Mouse (Mus musculus): Measurements from ENCODE around the gene Grin2c.

Grin2c gene

DNA sequence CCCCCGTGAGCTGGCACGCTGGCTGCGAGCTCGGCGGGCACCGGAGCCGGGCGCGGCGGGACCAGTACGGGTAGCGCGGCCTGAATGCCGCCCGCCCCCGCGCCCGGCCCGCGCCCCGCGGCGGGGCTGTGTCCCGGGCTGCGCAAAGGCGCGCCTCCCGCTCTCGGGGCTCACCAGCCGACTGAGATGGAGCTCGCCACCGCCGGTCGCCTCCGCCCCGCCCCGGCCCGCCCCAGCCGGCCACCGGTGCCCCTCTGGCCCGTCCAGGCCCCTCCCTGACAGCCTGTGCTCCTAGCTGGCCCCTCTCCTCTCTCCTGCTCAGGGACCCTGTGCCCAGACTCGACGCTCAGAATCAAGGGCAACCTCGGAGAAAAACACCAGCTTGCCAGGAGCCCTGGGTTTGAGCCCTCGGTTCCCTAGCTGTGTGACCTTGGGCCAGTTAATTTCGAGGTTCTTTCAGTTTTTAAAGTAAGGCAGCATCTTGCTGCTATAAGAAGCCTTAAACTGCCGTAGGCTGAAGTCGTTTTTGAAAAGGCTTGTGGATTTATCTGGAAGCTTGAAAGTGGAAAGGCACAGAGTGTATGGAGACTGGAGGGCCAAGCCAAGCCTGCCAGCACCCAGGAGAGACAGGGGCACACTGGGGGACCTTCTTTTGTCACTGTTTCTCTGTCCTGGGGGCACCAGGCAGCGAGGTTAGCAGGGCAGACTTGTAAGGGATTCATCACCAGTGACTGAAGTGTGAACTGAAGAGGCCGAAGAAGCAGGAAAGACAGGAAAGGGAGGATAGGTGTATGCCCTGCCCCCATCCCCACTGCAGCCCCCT lies at the start of gene Grin2c:
TSS of gene Grin2c (minus strand) at position 183 of the 823 bp plus-strand sequence.
- no peak for DNase-seq (ENCODE audit: low read depth)

DNA sequence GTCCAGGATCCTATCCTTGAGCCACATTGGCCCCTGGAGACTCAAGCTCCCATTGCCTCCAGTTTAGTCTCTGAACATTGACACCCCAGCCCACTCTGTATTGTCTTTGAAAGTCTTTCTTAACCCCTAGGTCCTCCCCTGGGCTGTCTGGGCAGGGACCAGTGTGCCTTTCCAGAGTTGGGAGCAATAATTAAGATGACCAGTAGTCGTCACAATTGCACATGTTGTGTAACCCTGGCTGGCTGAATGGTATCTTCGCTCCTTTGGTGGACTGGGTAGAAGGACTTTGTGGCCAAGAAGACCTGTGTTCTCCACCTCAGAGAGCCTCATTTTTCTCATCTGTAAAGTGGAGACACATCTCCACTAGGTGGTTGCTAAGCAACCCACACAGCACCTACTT lies 47.2 kb upstream of the Grin2c start:
- DNase-seq (ENCODE audit: low read depth), result peak; percentile 20

DNA sequence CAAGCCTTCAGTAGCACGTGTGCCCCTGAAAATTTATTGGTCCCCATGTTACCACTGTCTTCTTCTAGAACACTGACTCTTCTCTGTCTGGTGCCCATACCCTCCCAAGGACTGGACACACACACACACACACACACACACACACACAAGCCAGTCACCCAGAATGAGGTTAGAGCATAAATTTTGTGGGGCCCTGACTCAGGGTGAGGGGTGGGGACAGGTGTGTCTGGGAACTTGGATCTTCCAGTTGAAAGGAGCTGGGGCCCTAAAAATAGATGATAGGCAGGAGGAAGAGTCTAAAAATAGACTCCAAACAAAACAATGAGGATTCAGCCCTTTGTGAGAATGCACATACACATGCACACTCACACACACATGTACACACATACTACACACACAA lies 41.7 kb upstream of the Grin2c start:
- DNase-seq (ENCODE audit: low read depth), result no peak

DNA sequence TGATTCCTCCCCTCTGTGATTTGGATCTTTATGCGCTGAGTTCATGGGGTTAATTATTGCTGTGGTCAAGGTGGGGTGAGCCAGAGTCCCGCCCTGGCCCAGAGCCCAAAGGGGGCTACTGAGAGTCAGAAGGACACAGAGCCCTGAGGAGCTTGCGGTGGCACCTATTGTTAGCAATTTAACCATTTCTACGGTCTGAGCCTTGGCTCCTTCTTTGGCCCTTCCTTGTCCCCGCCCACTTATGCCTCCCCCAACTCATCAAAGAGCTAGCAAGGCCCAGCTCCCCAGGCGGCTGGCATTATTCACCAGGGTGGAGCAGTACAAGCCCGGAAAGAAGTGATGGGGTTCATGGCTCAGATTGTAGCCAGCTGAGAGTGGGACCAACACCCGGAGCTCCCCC lies 39.8 kb upstream of the Grin2c start, which contains the start of gene Otop2:
TSS of gene Otop2 (plus strand) at position 301 of the 400 bp plus-strand sequence.
- no peak for DNase-seq (ENCODE audit: low read depth)

DNA sequence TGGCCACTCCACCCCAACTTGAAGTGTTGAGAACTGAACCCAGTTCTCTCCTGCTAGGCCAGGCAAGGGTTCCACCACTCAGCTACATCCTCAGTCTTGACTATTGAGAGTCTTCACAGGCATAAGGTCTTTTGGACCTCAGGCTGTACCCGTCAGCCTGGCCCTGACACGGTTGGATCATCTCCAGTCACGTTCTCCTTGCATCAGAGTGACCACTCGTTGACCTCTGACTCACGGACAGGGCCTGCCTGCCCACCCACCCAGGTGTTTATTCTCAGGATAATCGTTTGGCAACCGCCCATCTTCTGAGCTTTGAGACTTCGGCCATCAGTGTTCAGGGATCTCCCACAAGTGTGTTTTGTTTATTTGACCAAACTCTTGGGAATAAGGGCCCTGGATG lies 36.1 kb upstream of the Grin2c start:
- DNase-seq (ENCODE audit: low read depth), result peak; percentile 36

DNA sequence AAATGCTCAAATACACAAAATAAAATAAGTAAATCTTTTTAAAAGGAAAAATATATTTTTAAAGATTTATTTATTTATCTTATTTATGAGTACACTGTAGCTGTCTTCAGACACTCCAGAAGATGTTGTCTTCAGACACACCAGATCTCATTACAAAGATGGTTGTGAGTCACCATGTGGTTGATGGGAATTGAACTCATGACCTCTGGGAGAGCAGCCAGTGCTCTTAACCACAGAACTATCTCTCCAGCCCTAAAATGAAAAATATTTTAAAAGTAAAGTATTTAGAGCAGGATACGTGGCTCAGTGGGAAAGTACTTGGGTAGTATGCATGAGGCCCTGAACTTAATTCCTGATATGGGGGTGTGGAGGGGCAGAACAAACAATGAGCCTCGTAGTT lies 34.3 kb upstream of the Grin2c start:
- peak; percentile 78 for DNase-seq (ENCODE audit: low read depth)

DNA sequence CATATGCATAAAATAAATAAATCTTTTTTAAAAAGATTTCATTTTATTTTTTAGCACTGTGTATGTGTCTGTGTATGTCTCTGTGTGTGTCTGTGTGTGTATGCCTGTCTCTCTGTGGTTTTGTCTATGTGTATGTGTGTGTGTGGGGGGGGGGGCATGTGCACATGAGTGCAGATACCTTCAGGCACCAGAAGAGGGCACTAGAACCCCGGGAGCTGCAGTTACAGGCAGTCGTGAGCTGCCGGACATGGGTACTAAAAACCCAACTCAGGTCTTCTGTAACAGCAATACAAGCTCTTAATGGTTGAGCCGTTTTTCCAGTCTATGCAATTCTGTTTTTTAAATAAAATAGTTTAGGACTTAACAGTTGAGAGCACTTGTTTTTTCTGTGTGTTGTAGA lies 33.7 kb upstream of the Grin2c start:
- DNase-seq (ENCODE audit: low read depth), result no peak

DNA sequence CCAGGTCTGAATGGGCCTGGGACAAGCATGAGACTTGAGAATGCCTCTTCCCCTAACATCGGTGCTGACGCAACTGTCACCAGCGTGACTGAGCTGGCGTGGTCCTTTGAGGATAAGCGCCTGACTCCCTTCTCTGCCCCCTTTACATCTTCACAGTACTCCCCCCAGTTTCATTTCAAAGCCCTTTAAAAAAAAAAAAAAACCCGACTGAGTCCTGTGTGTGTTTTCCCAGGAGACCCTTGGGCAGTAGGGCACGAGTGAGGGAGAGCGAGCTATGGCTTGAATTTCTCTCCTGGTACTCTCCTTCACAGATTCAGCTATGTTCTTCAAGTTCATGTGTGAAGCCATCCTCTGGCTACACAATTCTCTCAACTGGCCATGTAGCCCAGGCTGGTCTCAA lies 31.1 kb upstream of the Grin2c start:
- DNase-seq (ENCODE audit: low read depth), result no peak

DNA sequence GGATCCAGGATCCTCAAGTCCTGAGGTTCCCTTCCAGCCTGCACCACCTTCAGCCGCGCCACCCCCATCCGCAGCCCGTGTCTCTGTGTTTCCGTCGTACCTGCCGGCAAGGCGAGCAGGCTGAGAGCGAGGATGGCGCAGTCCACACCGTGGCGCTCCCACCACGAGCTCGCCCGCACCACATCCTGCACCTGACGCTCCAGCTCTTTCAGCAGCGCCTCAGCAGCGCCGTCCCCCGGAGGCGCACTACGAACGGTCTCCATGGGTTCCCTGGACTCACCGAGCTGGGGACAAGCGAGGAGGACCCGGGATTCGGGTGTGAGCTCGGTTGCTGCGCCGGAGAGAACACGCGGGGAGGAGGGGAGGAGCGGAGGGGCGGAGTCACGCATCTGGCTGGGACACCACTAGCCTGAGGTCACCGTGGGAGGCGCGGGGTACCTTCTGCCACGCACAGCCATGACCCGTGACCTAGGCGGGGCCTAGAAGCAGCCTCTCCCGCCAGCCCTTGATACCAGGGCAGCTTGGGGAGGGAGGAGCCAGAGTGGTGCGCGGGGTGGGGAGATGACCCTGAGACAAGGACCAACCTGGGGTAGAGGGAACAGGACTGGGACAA lies 30.3 kb upstream of the Grin2c start, which contains the start of gene Fads6:
TSS of gene Fads6 (minus strand) at position 450 of the 613 bp plus-strand sequence.
- no peak for DNase-seq (ENCODE audit: low read depth)

DNA sequence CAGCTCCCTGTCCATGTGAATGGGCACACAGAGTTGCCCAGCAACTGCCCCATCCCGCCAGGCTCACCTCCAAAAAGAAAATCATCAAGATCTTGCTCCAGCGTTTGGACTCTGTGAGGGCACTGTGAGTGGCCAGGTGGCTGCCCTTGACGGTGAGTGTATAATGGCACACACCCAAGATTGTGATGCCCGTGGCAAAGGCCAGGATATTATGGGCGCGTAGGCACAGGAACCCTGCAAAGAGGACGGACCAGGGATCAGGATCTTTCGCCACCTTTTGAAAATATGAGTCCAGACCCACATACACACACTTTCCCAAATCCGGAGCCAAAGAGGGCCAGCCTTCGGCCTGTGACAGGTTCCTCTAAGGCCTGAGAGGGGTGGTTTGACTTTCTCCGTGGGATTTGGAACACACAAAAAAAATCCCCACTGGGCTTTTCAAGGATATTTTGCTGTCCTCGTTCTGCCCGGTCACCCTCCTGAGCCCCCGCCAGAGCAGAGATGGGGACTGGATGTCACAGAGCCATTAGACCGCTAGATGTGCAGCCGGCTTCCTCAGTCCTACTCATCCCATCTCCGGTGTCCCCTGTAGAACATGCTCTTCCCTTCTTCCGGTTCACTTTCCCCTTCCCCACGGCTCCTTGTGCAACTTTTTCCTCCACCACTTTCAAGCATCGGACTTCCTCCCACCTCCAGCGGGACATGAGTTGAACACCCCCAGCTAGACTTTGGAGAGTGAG lies 29.6 kb upstream of the Grin2c start:
- no peak for DNase-seq (ENCODE audit: low read depth)

DNA sequence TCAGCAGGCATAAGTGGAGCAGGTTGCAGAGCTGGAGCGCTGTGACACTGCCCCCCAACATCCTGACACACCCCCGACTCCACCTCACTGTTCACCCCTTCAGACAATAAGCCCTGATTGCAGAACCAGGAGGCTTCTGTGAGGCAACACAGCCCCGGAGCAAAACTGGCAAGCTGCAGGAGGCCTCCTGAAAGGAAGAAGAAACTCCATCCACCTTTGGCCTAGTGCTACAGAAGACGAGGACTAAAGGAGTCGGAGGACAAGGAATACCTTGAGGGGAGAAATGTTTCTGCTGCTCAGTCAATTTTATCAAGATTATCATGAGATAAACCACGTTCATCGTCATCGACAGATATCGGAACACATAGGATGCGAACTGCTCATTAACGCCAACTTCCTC lies 28.9 kb upstream of the Grin2c start:
- no peak for DNase-seq (ENCODE audit: low read depth)

DNA sequence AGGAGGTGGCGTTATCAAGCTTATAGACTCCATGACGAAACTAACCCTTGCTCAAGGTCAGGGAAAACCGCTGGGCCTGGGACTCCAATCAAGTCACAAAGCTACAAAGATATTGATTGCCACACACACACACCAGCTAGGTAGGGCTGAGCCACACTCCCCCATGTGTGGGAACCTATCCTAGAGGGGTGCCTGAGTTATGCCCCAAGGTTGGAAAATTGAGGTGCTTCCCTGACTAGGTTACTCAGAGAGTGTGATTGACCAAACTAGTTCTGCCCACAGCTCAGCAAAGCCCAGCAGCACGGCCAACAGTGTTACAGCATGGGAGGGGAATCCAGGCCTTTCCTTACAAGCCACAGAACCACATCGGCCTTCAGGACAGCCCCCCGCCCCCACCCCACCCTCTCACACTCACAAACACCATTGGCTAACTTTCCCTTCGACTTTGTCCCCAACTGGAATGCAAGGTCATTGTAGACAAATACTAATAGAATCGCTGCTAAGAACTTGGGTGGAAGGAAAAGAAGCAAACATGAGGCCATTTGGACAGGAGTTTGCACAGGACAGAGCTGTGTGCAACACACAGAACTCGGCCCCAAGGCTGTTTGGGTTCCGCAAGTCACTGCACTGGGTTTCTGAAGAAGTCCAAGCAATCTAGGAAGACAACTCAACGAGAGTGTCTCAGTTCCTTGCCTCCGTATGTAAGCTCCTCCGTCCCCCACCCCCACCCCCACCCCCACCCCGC lies 25.8 kb upstream of the Grin2c start:
- DNase-seq (ENCODE audit: low read depth), result no peak

DNA sequence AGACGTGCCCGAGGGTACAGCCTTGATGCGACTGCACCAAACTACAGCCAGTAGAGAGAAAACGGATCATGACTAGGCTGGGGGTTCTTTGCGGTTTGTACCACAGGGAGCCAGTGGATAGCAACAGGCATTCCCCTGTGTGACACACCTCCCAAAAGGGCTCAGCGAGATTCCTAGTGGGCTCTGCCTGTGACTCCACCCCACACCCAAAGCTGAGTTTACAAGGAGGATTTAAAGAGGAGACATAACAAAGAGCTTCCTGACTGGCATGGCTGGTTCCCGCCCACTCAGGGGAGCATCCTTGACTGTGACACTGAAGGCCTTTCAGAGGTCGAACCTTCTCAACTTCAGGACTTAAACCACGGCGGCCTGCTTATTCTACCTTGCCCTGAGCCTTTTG lies 24.5 kb upstream of the Grin2c start:
- DNase-seq (ENCODE audit: low read depth), result no peak

DNA sequence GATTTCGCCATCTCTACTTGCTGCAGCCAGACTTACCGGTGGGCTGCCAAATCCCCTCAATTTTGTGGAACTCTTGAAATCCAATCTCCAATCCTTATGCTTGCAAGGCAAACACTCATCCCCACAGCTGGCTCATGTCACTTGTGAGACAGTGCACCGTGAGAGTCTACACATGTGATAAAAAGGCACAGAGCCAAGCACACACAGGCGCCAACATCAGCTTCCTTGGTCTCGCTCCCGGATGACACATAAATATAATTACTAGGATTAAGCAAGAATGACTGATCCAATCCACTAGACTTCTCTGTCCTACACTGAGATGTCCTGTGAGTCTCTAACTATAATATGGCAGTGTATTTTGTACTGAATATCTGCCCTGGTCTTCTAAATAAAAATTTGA lies 23.9 kb upstream of the Grin2c start:
- peak; percentile 93 for DNase-seq (ENCODE audit: low read depth)

DNA sequence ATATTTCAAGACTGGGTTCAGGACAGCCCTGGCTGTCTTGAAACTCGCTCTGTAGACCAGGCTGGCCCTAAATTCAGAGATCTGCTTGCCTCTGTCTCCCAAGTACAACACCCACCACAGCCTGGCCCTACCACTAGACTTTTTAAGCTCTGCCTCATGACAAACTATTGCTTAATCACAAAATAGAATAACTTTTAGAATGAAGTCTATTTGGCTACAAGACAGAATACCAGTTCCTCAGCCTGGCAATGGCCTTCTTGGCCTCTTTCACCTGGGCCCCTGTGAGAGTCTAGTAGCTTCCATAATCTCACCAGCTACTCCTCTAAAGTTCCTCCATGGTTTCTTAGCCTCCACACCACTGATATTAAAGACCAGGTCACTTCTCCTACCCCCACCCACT lies 23.3 kb upstream of the Grin2c start:
- no peak for DNase-seq (ENCODE audit: low read depth)

DNA sequence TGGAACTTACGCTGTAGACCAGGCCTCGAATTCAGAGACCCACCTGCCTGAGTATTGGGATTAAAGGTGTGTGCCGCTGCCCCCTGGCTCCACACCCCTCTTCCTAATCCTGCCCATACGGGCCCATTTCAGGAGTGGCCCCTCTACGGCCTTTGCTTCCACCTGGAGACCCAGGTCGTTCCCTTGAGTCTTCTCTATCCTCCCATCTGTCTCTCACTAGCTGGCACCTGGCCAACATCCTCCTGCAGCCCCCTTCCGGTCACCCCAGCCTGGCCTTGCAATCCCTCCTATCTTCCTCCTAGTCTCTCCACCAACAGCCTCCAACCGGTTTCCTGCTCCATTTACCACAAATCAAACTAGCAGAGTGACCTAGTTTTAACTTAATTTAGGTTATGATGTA lies 22.8 kb upstream of the Grin2c start:
- DNase-seq (ENCODE audit: low read depth), result no peak

DNA sequence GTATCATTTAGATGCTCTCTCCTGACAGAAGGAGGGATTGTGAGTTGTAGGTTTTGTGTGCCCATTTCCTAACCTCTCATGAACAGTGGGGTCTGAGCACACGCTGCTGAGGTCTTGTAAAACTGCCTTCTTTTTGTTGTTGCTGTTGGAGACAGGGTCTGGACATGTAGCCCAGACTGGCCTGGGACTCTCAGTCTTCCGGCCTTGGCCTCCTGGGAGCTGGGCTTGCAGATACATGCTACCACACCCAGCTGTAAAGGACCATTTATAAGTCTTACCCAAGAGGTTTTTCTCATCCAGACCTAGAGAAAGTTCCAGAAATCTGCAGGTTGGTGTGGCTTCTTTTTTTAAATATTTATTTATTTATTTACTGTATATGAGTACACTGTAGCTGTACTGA lies 21.3 kb upstream of the Grin2c start:
- DNase-seq (ENCODE audit: low read depth), result no peak

DNA sequence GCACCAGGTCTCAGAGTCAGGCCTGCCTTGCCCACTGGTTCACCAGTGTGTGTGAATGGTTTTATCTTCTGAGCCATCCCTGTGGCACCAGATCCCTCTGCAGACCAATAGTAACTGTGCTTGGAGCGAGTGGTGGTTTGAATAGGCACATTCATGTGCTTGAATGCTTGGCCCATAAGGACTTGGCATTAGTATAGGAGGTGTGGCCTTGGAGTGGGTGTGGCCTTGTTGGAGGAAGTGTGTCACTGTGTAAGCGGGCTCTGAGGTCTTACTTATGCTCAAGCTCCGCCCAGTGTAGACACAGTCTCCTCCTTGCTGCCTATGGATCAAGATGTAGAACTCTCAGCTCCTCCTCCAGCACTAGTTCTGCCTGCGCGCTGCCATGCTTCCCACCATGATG lies 20.3 kb upstream of the Grin2c start:
- DNase-seq (ENCODE audit: low read depth), result peak; percentile 54

DNA sequence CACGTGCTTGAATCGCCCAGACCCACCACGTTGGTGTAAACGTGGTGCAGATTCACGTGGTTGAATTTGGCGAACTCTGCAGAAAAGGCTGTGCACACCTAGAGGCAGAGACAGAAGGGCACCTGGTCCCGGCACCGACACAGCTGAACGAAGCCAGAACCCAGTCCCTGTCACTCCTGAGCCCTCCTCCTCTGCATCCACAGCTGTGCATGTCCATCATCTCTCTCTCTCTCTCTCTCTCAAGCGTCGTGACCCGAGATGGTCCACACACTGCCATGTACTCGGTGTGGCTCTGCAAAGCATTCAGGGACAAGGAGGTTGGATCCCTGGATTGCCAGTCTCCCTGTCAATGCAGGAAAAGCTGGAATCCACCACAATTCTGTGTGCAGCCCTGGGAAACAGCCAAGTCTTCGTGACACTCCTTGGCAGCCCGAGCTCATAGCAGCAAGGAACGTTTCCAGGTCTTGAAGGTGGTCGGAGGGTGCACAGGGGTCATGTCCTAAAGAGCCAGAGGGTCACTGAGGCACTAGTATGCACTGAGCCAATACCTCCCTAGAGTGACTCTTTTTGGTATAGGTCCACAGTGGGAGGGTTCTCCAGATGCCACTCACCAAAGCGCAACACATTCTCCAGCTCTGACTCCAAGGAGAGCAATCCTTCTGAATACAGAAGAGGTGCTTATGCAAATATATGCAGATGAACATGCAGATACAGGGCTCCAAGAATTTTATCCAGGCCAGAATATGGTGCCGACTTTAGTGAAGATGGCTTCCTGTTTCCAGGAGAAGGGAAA lies 19.4 kb upstream of the Grin2c start:
- DNase-seq (ENCODE audit: low read depth), result no peak

DNA sequence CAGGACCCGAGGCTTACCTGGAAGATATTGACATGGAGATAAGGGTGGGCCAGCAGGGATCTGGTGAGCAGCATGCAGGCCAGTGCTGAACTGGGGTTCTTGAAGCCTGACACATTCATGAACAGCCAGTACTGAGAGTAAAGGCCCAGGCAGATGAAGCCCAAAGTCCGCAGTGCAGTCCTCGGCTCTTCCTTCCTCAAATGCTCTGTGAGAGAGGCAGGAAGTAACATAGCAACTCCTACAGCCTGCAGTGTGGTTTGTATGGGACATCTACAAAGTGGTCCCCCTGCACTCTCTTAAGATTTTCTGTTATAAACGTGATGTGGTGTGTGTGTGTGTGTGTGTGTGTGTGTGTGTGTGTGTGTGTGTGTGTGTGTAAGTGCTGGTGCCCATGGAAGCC lies 18.2 kb upstream of the Grin2c start:
- DNase-seq (ENCODE audit: low read depth), result no peak

DNA sequence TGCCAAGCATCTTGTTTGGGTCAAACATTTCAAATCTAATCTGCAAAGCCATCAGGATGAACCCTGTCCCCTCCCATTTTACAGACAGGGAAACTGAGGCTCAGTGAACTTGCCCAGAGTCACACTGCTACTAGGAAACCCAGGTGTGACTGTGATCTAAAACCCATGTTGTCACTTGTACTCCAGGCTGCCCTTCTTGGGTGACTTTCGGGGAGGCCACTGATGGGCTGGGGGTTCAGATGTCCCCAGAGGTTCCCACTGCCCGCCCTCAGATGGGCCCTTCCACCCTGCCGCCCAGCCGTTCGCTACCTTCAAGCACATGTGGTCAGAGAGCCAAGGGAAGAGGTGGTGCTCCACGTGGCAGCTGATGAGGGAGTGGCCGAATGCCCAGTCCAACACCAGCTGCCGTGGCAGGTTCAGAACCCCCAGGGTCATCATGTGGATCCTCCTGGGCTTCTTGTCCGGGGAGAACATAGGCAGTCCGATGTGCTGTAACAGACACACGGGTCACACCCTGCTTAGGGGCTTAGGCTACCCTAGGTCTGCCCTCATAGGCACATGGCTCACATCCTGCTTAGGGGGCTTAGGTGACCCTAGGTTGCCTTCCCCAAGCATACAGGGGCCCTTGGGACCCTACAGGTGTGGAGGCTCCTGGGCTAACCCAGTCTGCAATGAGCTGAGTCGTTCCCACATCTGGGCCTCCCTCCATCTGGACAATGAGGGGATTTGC lies 17.0 kb upstream of the Grin2c start:
- no peak for DNase-seq (ENCODE audit: low read depth)

All from NIH3T3 (cell line).